Mouse (Mus musculus): Measurements from ENCODE around the gene Trmt112.
A peak's percentile ranks its signal among the peaks of the same experiment; 100 is the strongest.

Gene Trmt112

GRCm38 (mm10) chr19:6926559-6927255 lies 17.2 kb downstream of the Trmt112 start:
- DNase-seq, result no peak

- no peak for DNase-seq
Measured at GRCm38 (mm10) chr19:6928080-6928479, 18.6 kb downstream of the Trmt112 start.

- DNase-seq, result no peak
Measured at GRCm38 (mm10) chr19:6931002-6931401, 21.5 kb downstream of the Trmt112 start.

GRCm38 (mm10) chr19:6932018-6932417 lies 22.5 kb downstream of the Trmt112 start:
- DNase-seq, result no peak

- no peak for DNase-seq
Measured at GRCm38 (mm10) chr19:6933102-6933435, 23.6 kb downstream of the Trmt112 start.

- no peak for DNase-seq
Measured at GRCm38 (mm10) chr19:6933436-6934194, 24.1 kb downstream of the Trmt112 start.

- DNase-seq, result no peak
Measured at GRCm38 (mm10) chr19:6934195-6934977, 24.9 kb downstream of the Trmt112 start, which contains the start of gene Kcnk4. Gene Kcnk4, minus strand, starts transcription at chr19:6934515.

- DNase-seq, result peak in 1 of 2 experiments; percentile 54
Measured at GRCm38 (mm10) chr19:6936299-6936698, 26.8 kb downstream of the Trmt112 start.

GRCm38 (mm10) chr19:6937541-6938465 lies 28.3 kb downstream of the Trmt112 start:
- no peak for DNase-seq

GRCm38 (mm10) chr19:6939106-6940002 lies 29.9 kb downstream of the Trmt112 start:
- no peak for DNase-seq

- DNase-seq, result no peak
Measured at GRCm38 (mm10) chr19:6940396-6941351, 31.2 kb downstream of the Trmt112 start.

- DNase-seq, result peak; percentile 88 to 93
Measured at GRCm38 (mm10) chr19:6941372-6942248, 32.1 kb downstream of the Trmt112 start, which contains the start of gene Bad. Gene Bad, plus strand, starts transcription at chr19:6941861.

GRCm38 (mm10) chr19:6942249-6942691 lies 32.8 kb downstream of the Trmt112 start, which contains the start of gene Gpr137:
Gene Gpr137, minus strand, starts transcription at chr19:6942480.
- peak; percentile 98 for DNase-seq

GRCm38 (mm10) chr19:6942764-6943163 lies 33.3 kb downstream of the Trmt112 start:
- DNase-seq, result no peak

GRCm38 (mm10) chr19:6943709-6944108 lies 34.2 kb downstream of the Trmt112 start:
- no peak for DNase-seq

- DNase-seq, result no peak
Measured at GRCm38 (mm10) chr19:6947742-6948141, 38.2 kb downstream of the Trmt112 start.

- no peak for DNase-seq
Measured at GRCm38 (mm10) chr19:6948186-6948585, 38.7 kb downstream of the Trmt112 start.

GRCm38 (mm10) chr19:6949532-6949931 lies 40.0 kb downstream of the Trmt112 start:
- DNase-seq, result no peak

- DNase-seq, result no peak
Measured at GRCm38 (mm10) chr19:6949951-6950350, 40.5 kb downstream of the Trmt112 start.
